Comparison of ENCODE assay signal across 8 mouse cellular contexts in genomic region chr12:82002697-82003096, GRCm38 (mm10).
A peak's percentile ranks its signal among the peaks of the same experiment; 100 is the strongest.
DNase-seq lines count a peak whose midpoint lies in the region; ATAC-seq and TF ChIP-seq lines count a peak whose summit lies in the region.
"Not testable (repeated sequence)": the region's sequence is repeated elsewhere in the genome, so short reads cannot be mapped to it uniquely, and the experiment has no call there.

No protein-coding gene starts in this region.

- peak; percentile 62 for ATAC-seq in Patski
- ATAC-seq in forebrain, embryonic 12.5 days (ENCODE audit: low FRiP score): peak; percentile 82
- peak; percentile 67 for ATAC-seq in heart, embryonic 12.5 days (ENCODE audit: insufficient number of reproducible peaks, low FRiP score)
- ATAC-seq in hindbrain, embryonic 14.5 days (ENCODE audit: low FRiP score): peak; percentile 91
- peak; percentile 94 for ATAC-seq in kidney, embryonic 14.5 days (ENCODE audit: low FRiP score, low TSS enrichment)
- peak; percentile 36; the same call in 1 of the 2 replicates for ATAC-seq in liver, embryonic 11.5 days (replicated peaks; ENCODE audit: low FRiP score)
- ATAC-seq in midbrain, embryonic 11.5 days (ENCODE audit: low FRiP score): peak; percentile 81
- ATAC-seq in neural tube, embryonic 12.5 days (ENCODE audit: low FRiP score, low read depth): peak; percentile 84

- H3K36me3 ChIP-seq in forebrain, embryonic 12.5 days (replicated peaks); heart, embryonic 12.5 days; hindbrain, embryonic 14.5 days (replicated peaks; ENCODE audit: control insufficient read depth, insufficient read depth); kidney, embryonic 14.5 days (ENCODE audit: control insufficient read depth, insufficient read depth, low read length); liver, embryonic 11.5 days (ENCODE audit: control insufficient read depth, insufficient read depth, low read length); midbrain, embryonic 11.5 days (ENCODE audit: control insufficient read depth, insufficient read depth, low read length); neural tube, embryonic 12.5 days: not testable (repeated sequence)

- H3K4me3 ChIP-seq in forebrain, embryonic 12.5 days (replicated peaks); heart, embryonic 12.5 days; hindbrain, embryonic 14.5 days (replicated peaks; ENCODE audit: low read length); kidney, embryonic 14.5 days (ENCODE audit: low read length); liver, embryonic 11.5 days (ENCODE audit: low read depth, low read length); midbrain, embryonic 11.5 days (ENCODE audit: low read depth, low read length); neural tube, embryonic 12.5 days: not testable (repeated sequence)

- not testable (repeated sequence) for H3K27ac ChIP-seq in forebrain, embryonic 12.5 days; heart, embryonic 12.5 days (ENCODE audit: poor library complexity, severe bottlenecking); hindbrain, embryonic 14.5 days; kidney, embryonic 14.5 days (ENCODE audit: low read depth, low read length); liver, embryonic 11.5 days (ENCODE audit: low read depth, low read length); midbrain, embryonic 11.5 days (ENCODE audit: low read depth, low read length); neural tube, embryonic 12.5 days

- H3K4me1 ChIP-seq in forebrain, embryonic 12.5 days; heart, embryonic 12.5 days (replicated peaks); hindbrain, embryonic 14.5 days (replicated peaks; ENCODE audit: control insufficient read depth, insufficient read depth, low read length); kidney, embryonic 14.5 days (ENCODE audit: control insufficient read depth, insufficient read depth, low read length); liver, embryonic 11.5 days (replicated peaks; ENCODE audit: control insufficient read depth, insufficient read depth, low read length); midbrain, embryonic 11.5 days (ENCODE audit: control insufficient read depth, insufficient read depth, low read length); neural tube, embryonic 12.5 days: not testable (repeated sequence)

- no CpG with 5 or more reads among the region's 6 CpGs for WGBS in forebrain, embryonic 12.5 days
- WGBS in heart, embryonic 12.5 days: no CpG with 5 or more reads among the region's 6 CpGs
- WGBS in hindbrain, embryonic 14.5 days: no CpG with 5 or more reads among the region's 6 CpGs
- WGBS in kidney, embryonic 14.5 days: no CpG with 5 or more reads among the region's 6 CpGs
- WGBS in liver, embryonic 11.5 days: no CpG with 5 or more reads among the region's 6 CpGs
- no CpG with 5 or more reads among the region's 6 CpGs for WGBS in midbrain, embryonic 11.5 days
- WGBS in neural tube, embryonic 12.5 days: no CpG with 5 or more reads among the region's 6 CpGs

- POLR2A ChIA-PET in Patski (lab: Charles Lee): not testable (repeated sequence)

- not testable (repeated sequence) for H3K9me3 ChIP-seq in forebrain, embryonic 12.5 days; heart, embryonic 12.5 days (replicated peaks); hindbrain, embryonic 14.5 days (ENCODE audit: control insufficient read depth, low read length); kidney, embryonic 14.5 days (ENCODE audit: control insufficient read depth, low read length); liver, embryonic 11.5 days (ENCODE audit: control insufficient read depth, low read length); midbrain, embryonic 11.5 days (ENCODE audit: control insufficient read depth, low read length); neural tube, embryonic 12.5 days

- H3K4me2 ChIP-seq in forebrain, embryonic 12.5 days; heart, embryonic 12.5 days; hindbrain, embryonic 14.5 days (replicated peaks); kidney, embryonic 14.5 days (replicated peaks; ENCODE audit: low read depth, low read length); liver, embryonic 11.5 days; midbrain, embryonic 11.5 days; neural tube, embryonic 12.5 days (replicated peaks): not testable (repeated sequence)

- H3K9ac ChIP-seq in forebrain, embryonic 12.5 days; heart, embryonic 12.5 days; hindbrain, embryonic 14.5 days; kidney, embryonic 14.5 days (ENCODE audit: low read depth, low read length); liver, embryonic 11.5 days (ENCODE audit: low read depth, low read length); midbrain, embryonic 11.5 days (ENCODE audit: low read length); neural tube, embryonic 12.5 days: not testable (repeated sequence)

- CTCF ChIA-PET in Patski (lab: Charles Lee): not testable (repeated sequence)

- not testable (repeated sequence) for TF ChIP-seq CTCF in Patski (IDR thresholded peaks at IDR 0.05)

- not testable (repeated sequence) for DNase-seq in Patski (ENCODE audit: low read depth, low spot score); hindbrain, embryonic 14.5 days (ENCODE audit: low spot score); liver, embryonic 11.5 days (ENCODE audit: low spot score); midbrain, embryonic 11.5 days (ENCODE audit: low spot score, missing footprints)

- H3K27me3 ChIP-seq in Patski; forebrain, embryonic 12.5 days; heart, embryonic 12.5 days (replicated peaks); hindbrain, embryonic 14.5 days (ENCODE audit: control insufficient read depth, insufficient read depth, low read length); kidney, embryonic 14.5 days (ENCODE audit: control insufficient read depth, insufficient read depth, low read length); liver, embryonic 11.5 days (replicated peaks; ENCODE audit: control insufficient read depth, insufficient read depth, low read length); midbrain, embryonic 11.5 days (ENCODE audit: control insufficient read depth, insufficient read depth, low read length); neural tube, embryonic 12.5 days (replicated peaks): not testable (repeated sequence)

- in situ Hi-C loops in Patski (cut with MboI; ENCODE audit: low pct_unique_long_range_greater_than_20kb): not testable (repeated sequence)

Comparison
In these comparisons a context has a peak if more than half of its experiments do, and no peak if none do; other contexts are left out.
1. ATAC-seq: peak in every context shown above with its lines; median percentile 94 in kidney, embryonic 14.5 days; 91 in hindbrain, embryonic 14.5 days; 84 in neural tube, embryonic 12.5 days; 82 in forebrain, embryonic 12.5 days; 81 in midbrain, embryonic 11.5 days; 67 in heart, embryonic 12.5 days; 62 in Patski; 36 in liver, embryonic 11.5 days.